Mouse (Mus musculus) lung, postnatal 0 days (tissue): ENCODE results near the gene Ctdsp1.

Experiments used
- CTCF ChIP-seq: IDR thresholded peaks from 2 replicates; pipeline ENCODE4 v1.5.1; 2016; ENCODE audit warnings: antibody characterized with exemption, mild to moderate bottlenecking
- EP300 ChIP-seq: IDR thresholded peaks from 2 replicates; pipeline ENCODE4 v1.6.1; 2016; ENCODE audit warnings: antibody characterized with exemption, mild to moderate bottlenecking, control low read depth

GRCm38 (mm10) chr1:74439166-74439876, 48.0 kb downstream of the Ctdsp1 start:
- TF ChIP-seq EP300 (no peak), CTCF (no peak)
